Mouse (Mus musculus): ENCODE measurements around the gene Opcml. TPM values are rescaled to one million over a fixed set of nuclear protein-coding genes. Genes with fewer than 3 reads are reported as not detected.

Opcml gene
- polyA plus RNA-seq, 1 experiment, result 0.06 TPM

- Histone ChIP-seq H3ac (ENCODE audit: control insufficient read depth, insufficient read length, low read depth) (no peak overlapping the region), H3K79me2 (ENCODE audit: control insufficient read depth, insufficient read depth) (no peaks in the 10 kb centered on the region), H3K36me3 (ENCODE audit: control insufficient read depth, insufficient read depth) (no peaks in the 10 kb centered on the region), H3K27me3 (ENCODE audit: control insufficient read depth, insufficient read depth, insufficient read length) (no peaks in the 10 kb centered on the region), H3K4me3 (ENCODE audit: insufficient read depth, poor library complexity, severe bottlenecking) (no peak overlapping the region), H3K79me3 (ENCODE audit: low read depth) (no peaks in the 10 kb centered on the region)
- no peak for TF ChIP-seq CTCF (IDR thresholded peaks at IDR 0.05; ENCODE audit: control insufficient read depth, insufficient read depth, insufficient read length)
These were observed 464.7 kb downstream of the Opcml start for GRCm38 (mm10) chr9:28255128-28255904.

DNA sequence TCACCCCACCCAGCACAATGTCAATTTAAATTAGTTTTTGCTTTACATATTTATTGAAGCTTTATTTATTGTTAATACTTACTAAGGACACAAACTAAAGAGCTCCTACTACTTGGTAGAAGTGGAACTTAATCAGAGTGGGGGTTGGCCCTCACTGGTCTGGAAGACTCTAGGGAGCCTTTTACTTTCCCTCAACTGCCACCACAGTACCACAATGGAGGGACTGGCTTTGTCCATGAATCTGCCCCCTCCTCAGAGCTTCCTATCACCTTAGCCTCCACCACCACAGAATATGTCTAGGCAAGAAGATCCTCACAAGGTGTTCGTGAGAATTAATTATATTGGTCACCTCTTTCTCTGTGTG lies 465.3 kb downstream of the Opcml start:
- no peaks in the 10 kb centered on the region for H3K27me3 ChIP-seq (ENCODE audit: control insufficient read depth, insufficient read depth, insufficient read length)
- H3ac ChIP-seq (ENCODE audit: control insufficient read depth, insufficient read length, low read depth), result no peak overlapping the region
- H3K79me3 ChIP-seq (ENCODE audit: low read depth), result no peaks in the 10 kb centered on the region
- H3K4me3 ChIP-seq (ENCODE audit: insufficient read depth, poor library complexity, severe bottlenecking), result no peak overlapping the region
- H3K36me3 ChIP-seq (ENCODE audit: control insufficient read depth, insufficient read depth), result no peaks in the 10 kb centered on the region
- H3K79me2 ChIP-seq (ENCODE audit: control insufficient read depth, insufficient read depth), result no peaks in the 10 kb centered on the region
- TF ChIP-seq MAX (IDR thresholded peaks at IDR 0.05) (no peak), USF1 (IDR thresholded peaks at IDR 0.05; ENCODE audit: low read depth) (no peak), CEBPB (IDR thresholded peaks at IDR 0.05; ENCODE audit: low read depth) (no peak), MYOG (IDR thresholded peaks at IDR 0.05; ENCODE audit: control insufficient read depth, extremely low read depth, insufficient read length) (no peak), CTCF (IDR thresholded peaks at IDR 0.05; ENCODE audit: control insufficient read depth, insufficient read depth, insufficient read length) (no peak), FOSL1 (IDR thresholded peaks at IDR 0.05; ENCODE audit: insufficient read depth, low read length, poor library complexity, severe bottlenecking) (no peak), MYOD1 (IDR thresholded peaks at IDR 0.05; ENCODE audit: control insufficient read depth, insufficient read length, low read depth) (no peak)

DNA sequence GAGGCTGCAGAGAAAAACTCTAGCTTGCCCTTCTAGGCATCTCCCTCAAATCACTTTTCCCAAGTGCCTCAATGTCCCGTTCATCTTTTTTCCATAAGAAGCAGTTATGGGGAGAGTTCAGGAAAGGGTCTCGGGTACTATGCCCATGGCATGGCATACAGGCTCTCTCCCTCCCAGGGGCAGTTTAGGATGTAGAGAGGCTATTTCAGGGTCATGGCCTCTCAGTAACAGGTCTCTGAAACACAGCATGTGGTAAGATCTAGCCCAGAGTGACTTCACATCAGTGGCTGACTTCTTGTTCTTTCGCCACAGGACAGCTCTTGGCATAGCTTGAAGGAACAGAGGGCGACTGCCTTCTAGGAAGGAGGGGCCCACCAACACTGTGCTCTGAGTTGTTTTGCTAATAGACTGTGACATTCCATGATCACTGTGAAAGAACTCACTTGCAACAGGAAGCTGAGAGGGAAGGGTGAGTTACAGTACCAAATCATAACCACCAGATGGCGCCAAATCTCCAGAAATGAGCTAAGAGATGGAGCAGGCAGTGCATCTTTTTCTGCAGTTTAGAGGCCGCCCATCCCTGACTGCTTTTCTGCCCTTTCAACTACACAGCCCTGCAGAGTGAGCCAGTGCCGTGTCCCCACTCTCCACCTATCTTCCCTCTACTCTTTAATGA lies 470.6 kb downstream of the Opcml start:
- Histone ChIP-seq H3K79me3 (ENCODE audit: low read depth) (no peaks in the 10 kb centered on the region), H3K27me3 (ENCODE audit: control insufficient read depth, insufficient read depth, insufficient read length) (no peaks in the 10 kb centered on the region)

GRCm38 (mm10) chr9:28262021-28262420 lies 471.4 kb downstream of the Opcml start:
- Histone ChIP-seq H3K79me3 (ENCODE audit: low read depth) (no peaks in the 10 kb centered on the region), H3K4me3 (ENCODE audit: insufficient read depth, poor library complexity, severe bottlenecking) (no peak overlapping the region), H3ac (ENCODE audit: control insufficient read depth, insufficient read length, low read depth) (no peak overlapping the region), H3K79me2 (ENCODE audit: control insufficient read depth, insufficient read depth) (no peaks in the 10 kb centered on the region), H3K27me3 (ENCODE audit: control insufficient read depth, insufficient read depth, insufficient read length) (no peaks in the 10 kb centered on the region), H3K36me3 (ENCODE audit: control insufficient read depth, insufficient read depth) (no peaks in the 10 kb centered on the region)
- TF ChIP-seq FOSL1 (IDR thresholded peaks at IDR 0.05; ENCODE audit: insufficient read depth, low read length, poor library complexity, severe bottlenecking) (no peak), MYOG (IDR thresholded peaks at IDR 0.05; ENCODE audit: control insufficient read depth, extremely low read depth, insufficient read length) (no peak)

More for the DNA sequence above, 470.6 kb downstream of the Opcml start:
- Histone ChIP-seq H3K4me3 (ENCODE audit: insufficient read depth, poor library complexity, severe bottlenecking) (no peak overlapping the region), H3K36me3 (ENCODE audit: control insufficient read depth, insufficient read depth) (no peaks in the 10 kb centered on the region), H3K79me2 (ENCODE audit: control insufficient read depth, insufficient read depth) (no peaks in the 10 kb centered on the region), H3ac (ENCODE audit: control insufficient read depth, insufficient read length, low read depth) (no peak overlapping the region)
- TF ChIP-seq CTCF (IDR thresholded peaks at IDR 0.05; ENCODE audit: control insufficient read depth, insufficient read depth, insufficient read length) (peak; percentile 66), MYOD1 (IDR thresholded peaks at IDR 0.05; ENCODE audit: control insufficient read depth, insufficient read length, low read depth) (no peak)

DNA sequence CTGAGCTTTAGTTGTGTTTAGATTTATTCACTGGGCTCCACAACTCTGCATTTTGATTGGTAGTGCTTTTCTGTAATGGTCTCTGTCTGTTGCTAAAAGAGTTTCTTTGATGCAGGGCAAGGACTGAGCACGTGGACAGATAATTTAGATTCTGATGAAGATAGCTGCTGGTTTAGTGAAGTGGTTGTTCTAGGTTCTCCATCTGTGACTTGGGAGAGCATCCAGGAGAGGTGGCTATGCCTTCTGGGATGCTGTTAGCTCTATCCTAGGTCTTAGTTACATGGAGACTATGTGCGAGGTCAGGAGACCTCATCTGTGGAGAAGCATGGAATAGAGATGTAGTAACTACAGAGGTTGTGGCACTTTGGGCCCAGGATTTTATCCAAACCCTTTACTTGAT lies 472.3 kb downstream of the Opcml start:
- Histone ChIP-seq H3K4me3 (ENCODE audit: insufficient read depth, poor library complexity, severe bottlenecking) (no peak overlapping the region), H3K79me3 (ENCODE audit: low read depth) (no peaks in the 10 kb centered on the region), H3K27me3 (ENCODE audit: control insufficient read depth, insufficient read depth, insufficient read length) (no peaks in the 10 kb centered on the region), H3K79me2 (ENCODE audit: control insufficient read depth, insufficient read depth) (no peaks in the 10 kb centered on the region), H3ac (ENCODE audit: control insufficient read depth, insufficient read length, low read depth) (no peak overlapping the region), H3K36me3 (ENCODE audit: control insufficient read depth, insufficient read depth) (no peaks in the 10 kb centered on the region)
- TF ChIP-seq MAX (IDR thresholded peaks at IDR 0.05) (no peak), USF1 (IDR thresholded peaks at IDR 0.05; ENCODE audit: low read depth) (no peak), CTCF (IDR thresholded peaks at IDR 0.05; ENCODE audit: control insufficient read depth, insufficient read depth, insufficient read length) (no peak), MYOD1 (IDR thresholded peaks at IDR 0.05; ENCODE audit: control insufficient read depth, insufficient read length, low read depth) (no peak), FOSL1 (IDR thresholded peaks at IDR 0.05; ENCODE audit: insufficient read depth, low read length, poor library complexity, severe bottlenecking) (no peak), CEBPB (IDR thresholded peaks at IDR 0.05; ENCODE audit: low read depth) (no peak), MYOG (IDR thresholded peaks at IDR 0.05; ENCODE audit: control insufficient read depth, extremely low read depth, insufficient read length) (no peak)

GRCm38 (mm10) chr9:28264761-28265160 lies 474.2 kb downstream of the Opcml start:
- Histone ChIP-seq H3K4me3 (ENCODE audit: insufficient read depth, poor library complexity, severe bottlenecking) (no peak overlapping the region), H3K79me2 (ENCODE audit: control insufficient read depth, insufficient read depth) (no peaks in the 10 kb centered on the region), H3K27me3 (ENCODE audit: control insufficient read depth, insufficient read depth, insufficient read length) (no peaks in the 10 kb centered on the region), H3ac (ENCODE audit: control insufficient read depth, insufficient read length, low read depth) (no peak overlapping the region), H3K36me3 (ENCODE audit: control insufficient read depth, insufficient read depth) (no peaks in the 10 kb centered on the region), H3K79me3 (ENCODE audit: low read depth) (no peaks in the 10 kb centered on the region)
- no peak for TF ChIP-seq MYOG (IDR thresholded peaks at IDR 0.05; ENCODE audit: control insufficient read depth, extremely low read depth, insufficient read length)
